In genomic region chr1:66277663-66278062, GRCm38 (mm10) we compare ENCODE assay signal across 20 mouse cellular contexts.
DNase-seq lines count a peak whose midpoint lies in the region; ATAC-seq and TF ChIP-seq lines count a peak whose summit lies in the region.
"Had no signal": no experiment of that assay in that cellular context is flagged by ENCODE, and none has a peak within 500 bp of the region (broad histone marks: within the 10 kb centered on the region; RNA-seq: fewer than 3 reads in every experiment).

No protein-coding gene starts in this region.

- no peaks in the 10 kb centered on the region for H3K27me3 ChIP-seq in forebrain, embryonic 15.5 days
- no peaks in the 10 kb centered on the region for H3K27me3 ChIP-seq in forebrain, embryonic 13.5 days
- no peaks in the 10 kb centered on the region for H3K27me3 ChIP-seq in hindbrain, embryonic 15.5 days
- H3K27me3 ChIP-seq in hindbrain, postnatal 0 days (ENCODE audit: insufficient read depth, low read length) = no peaks in the 10 kb centered on the region
- H3K27me3 ChIP-seq in lung, embryonic 16.5 days (ENCODE audit: control insufficient read depth, insufficient read depth, low read depth, low read length) = no peaks in the 10 kb centered on the region
- H3K27me3 ChIP-seq in forebrain, embryonic 16.5 days (replicated peaks; ENCODE audit: control insufficient read depth, insufficient read depth, low read length) = no peaks in the 10 kb centered on the region
- H3K27me3 ChIP-seq: embryonic facial prominence, embryonic 15.5 days; Patski had no signal

- H3K36me3 ChIP-seq in forebrain, embryonic 15.5 days = no peaks in the 10 kb centered on the region; the same call in 1 of the 2 replicates
- H3K36me3 ChIP-seq in forebrain, embryonic 13.5 days (ENCODE audit: poor library complexity, severe bottlenecking) = peaks cover 6% of the 10 kb centered on the region; the same call in 1 of the 2 replicates
- 0 out of 2 replicates have a peak, but pooled peaks cover 4% of the 10 kb centered on the region for H3K36me3 ChIP-seq in hindbrain, embryonic 15.5 days
- H3K36me3 ChIP-seq in hindbrain, postnatal 0 days (ENCODE audit: insufficient read depth, low read length) = no peaks in the 10 kb centered on the region
- no peaks in the 10 kb centered on the region for H3K36me3 ChIP-seq in lung, embryonic 16.5 days (ENCODE audit: control insufficient read depth, insufficient read depth, low read length)
- no peaks in the 10 kb centered on the region for H3K36me3 ChIP-seq in forebrain, embryonic 16.5 days (ENCODE audit: control insufficient read depth, insufficient read depth)
- H3K36me3 ChIP-seq: embryonic facial prominence, embryonic 15.5 days had no signal

- DNase-seq in hindbrain, postnatal 0 days (ENCODE audit: low spot score) = no peak
- no peak for DNase-seq in lung, adult 18-20 months
- DNase-seq: adrenal gland, postnatal 25 days; cerebellum, adult 9-10 months; gastrocnemius, postnatal 10 days; heart, postnatal 4 days; kidney, postnatal 25 days; lung, adult 2 months; retina, postnatal 1 day; right cerebral cortex, postnatal 4 days; thymus, postnatal 25 days had no signal

- ATAC-seq in forebrain, embryonic 15.5 days (replicated peaks) = peak; percentile 48
- ATAC-seq in forebrain, embryonic 13.5 days = no peak
- ATAC-seq in hindbrain, embryonic 15.5 days (ENCODE audit: low FRiP score, low read depth) = peak; percentile 56; the same call in 1 of the 2 replicates
- ATAC-seq in hindbrain, postnatal 0 days = no peak
- ATAC-seq in lung, embryonic 16.5 days (ENCODE audit: low read depth) = 0 out of 2 replicates have a peak, but pooled peaks have one; percentile 15
- peak; percentile 67 for ATAC-seq in forebrain, embryonic 16.5 days
- no peak for ATAC-seq in monocyte, adult 5-6 weeks (replicated peaks; ENCODE audit: insufficient number of reproducible peaks, low FRiP score, low TSS enrichment, poor library complexity, severe bottlenecking)
- ATAC-seq: intestine, postnatal 0 days; Patski had no signal

- H3K4me1 ChIP-seq in forebrain, embryonic 15.5 days = peaks cover 12% of the 10 kb centered on the region
- 0 out of 2 replicates have a peak, but pooled peaks cover 7% of the 10 kb centered on the region for H3K4me1 ChIP-seq in forebrain, embryonic 13.5 days
- peaks cover 4% of the 10 kb centered on the region for H3K4me1 ChIP-seq in hindbrain, embryonic 15.5 days (replicated peaks)
- H3K4me1 ChIP-seq in hindbrain, postnatal 0 days (ENCODE audit: insufficient read depth, low read length) = no peaks in the 10 kb centered on the region; the same call in 1 of the 2 replicates
- H3K4me1 ChIP-seq in lung, embryonic 16.5 days (replicated peaks; ENCODE audit: control insufficient read depth, insufficient read depth, low read length) = no peaks in the 10 kb centered on the region
- 0 out of 2 replicates have a peak, but pooled peaks cover 4% of the 10 kb centered on the region for H3K4me1 ChIP-seq in forebrain, embryonic 16.5 days (replicated peaks; ENCODE audit: control insufficient read depth, insufficient read depth, low read length)
- H3K4me1 ChIP-seq: embryonic facial prominence, embryonic 15.5 days had no signal

- TF ChIP-seq CTCF in hindbrain, postnatal 0 days (IDR thresholded peaks at IDR 0.05; ENCODE audit: low read depth) = no peak

- H3K4me2 ChIP-seq in forebrain, embryonic 15.5 days (replicated peaks) = no peak overlapping the region
- H3K4me2 ChIP-seq in forebrain, embryonic 13.5 days = no peak overlapping the region
- no peak overlapping the region for H3K4me2 ChIP-seq in hindbrain, embryonic 15.5 days
- H3K4me2 ChIP-seq in hindbrain, postnatal 0 days (ENCODE audit: low read depth, low read length) = no peak overlapping the region
- H3K4me2 ChIP-seq in lung, embryonic 16.5 days (ENCODE audit: low read depth, low read length) = no peak overlapping the region
- no peak overlapping the region for H3K4me2 ChIP-seq in forebrain, embryonic 16.5 days (ENCODE audit: low read length)
- H3K4me2 ChIP-seq: embryonic facial prominence, embryonic 15.5 days had no signal

- 91% methylated on average over 4 of the region's 5 CpGs for WGBS in forebrain, embryonic 15.5 days
- WGBS in forebrain, embryonic 13.5 days = 80% methylated on average over 3 of the region's 5 CpGs
- 75% methylated on average over 5 of the region's 5 CpGs for WGBS in hindbrain, embryonic 15.5 days
- WGBS in hindbrain, postnatal 0 days = 84% methylated on average over 5 of the region's 5 CpGs
- WGBS in lung, embryonic 16.5 days = 72% methylated on average over 3 of the region's 5 CpGs
- 74% methylated on average over 5 of the region's 5 CpGs for WGBS in forebrain, embryonic 16.5 days

- H3K27ac ChIP-seq in forebrain, embryonic 15.5 days (replicated peaks) = 0 out of 2 replicates have a peak overlapping the region, but pooled peaks have one; percentile 11
- no peak overlapping the region for H3K27ac ChIP-seq in forebrain, embryonic 13.5 days
- 0 out of 2 replicates have a peak overlapping the region, but pooled peaks have one; percentile 11 for H3K27ac ChIP-seq in hindbrain, embryonic 15.5 days (replicated peaks)
- H3K27ac ChIP-seq in hindbrain, postnatal 0 days = no peak overlapping the region
- no peak overlapping the region for H3K27ac ChIP-seq in lung, embryonic 16.5 days (ENCODE audit: low read length)
- no peak overlapping the region for H3K27ac ChIP-seq in forebrain, embryonic 16.5 days (ENCODE audit: low read length)
- H3K27ac ChIP-seq: embryonic facial prominence, embryonic 15.5 days had no signal

- no peak overlapping the region for H3K4me3 ChIP-seq in forebrain, embryonic 15.5 days
- H3K4me3 ChIP-seq in forebrain, embryonic 13.5 days = no peak overlapping the region
- H3K4me3 ChIP-seq in hindbrain, embryonic 15.5 days = no peak overlapping the region
- no peak overlapping the region for H3K4me3 ChIP-seq in hindbrain, postnatal 0 days (ENCODE audit: low read length)
- H3K4me3 ChIP-seq in lung, embryonic 16.5 days (ENCODE audit: low read length) = no peak overlapping the region
- no peak overlapping the region for H3K4me3 ChIP-seq in forebrain, embryonic 16.5 days (replicated peaks; ENCODE audit: low read length)
- H3K4me3 ChIP-seq: embryonic facial prominence, embryonic 15.5 days had no signal

- no peaks in the 10 kb centered on the region for H3K9me3 ChIP-seq in forebrain, embryonic 15.5 days
- H3K9me3 ChIP-seq in forebrain, embryonic 13.5 days (replicated peaks) = no peaks in the 10 kb centered on the region
- H3K9me3 ChIP-seq in hindbrain, embryonic 15.5 days = no peaks in the 10 kb centered on the region
- no peaks in the 10 kb centered on the region for H3K9me3 ChIP-seq in hindbrain, postnatal 0 days (ENCODE audit: low read length)
- no peaks in the 10 kb centered on the region for H3K9me3 ChIP-seq in lung, embryonic 16.5 days (ENCODE audit: control insufficient read depth, low read length)
- no peaks in the 10 kb centered on the region for H3K9me3 ChIP-seq in forebrain, embryonic 16.5 days (ENCODE audit: control insufficient read depth, low read length)
- H3K9me3 ChIP-seq: embryonic facial prominence, embryonic 15.5 days had no signal

- no peak overlapping the region for H3K9ac ChIP-seq in forebrain, embryonic 15.5 days (replicated peaks)
- H3K9ac ChIP-seq in forebrain, embryonic 13.5 days = no peak overlapping the region
- no peak overlapping the region for H3K9ac ChIP-seq in hindbrain, embryonic 15.5 days
- no peak overlapping the region for H3K9ac ChIP-seq in hindbrain, postnatal 0 days (replicated peaks; ENCODE audit: low read length)
- no peak overlapping the region for H3K9ac ChIP-seq in lung, embryonic 16.5 days (ENCODE audit: low read length)
- H3K9ac ChIP-seq in forebrain, embryonic 16.5 days (replicated peaks; ENCODE audit: low read depth, low read length) = no peak overlapping the region
- H3K9ac ChIP-seq: embryonic facial prominence, embryonic 15.5 days had no signal

Comparison
In these comparisons a context has a peak if more than half of its experiments do, and no peak if none do; other contexts are left out.
1. ATAC-seq: peak in forebrain, embryonic 15.5 days (single experiment), hindbrain, embryonic 15.5 days (single experiment), lung, embryonic 16.5 days (single experiment) and forebrain, embryonic 16.5 days (single experiment); none in forebrain, embryonic 13.5 days (single experiment), hindbrain, postnatal 0 days (single experiment) and monocyte, adult 5-6 weeks (single experiment).
2. H3K27ac ChIP-seq: peak in forebrain, embryonic 15.5 days (single experiment) and hindbrain, embryonic 15.5 days (single experiment); none in forebrain, embryonic 13.5 days (single experiment), hindbrain, postnatal 0 days (single experiment), lung, embryonic 16.5 days (single experiment) and forebrain, embryonic 16.5 days (single experiment).